Mouse (Mus musculus) thymus, postnatal 4 days (tissue): ENCODE results near the gene Cbwd1.

Source experiments
- DNase-seq: peaks from one replicate; pipeline ENCODE4 v3.0.0; 2021

Cbwd1 gene

DNA sequence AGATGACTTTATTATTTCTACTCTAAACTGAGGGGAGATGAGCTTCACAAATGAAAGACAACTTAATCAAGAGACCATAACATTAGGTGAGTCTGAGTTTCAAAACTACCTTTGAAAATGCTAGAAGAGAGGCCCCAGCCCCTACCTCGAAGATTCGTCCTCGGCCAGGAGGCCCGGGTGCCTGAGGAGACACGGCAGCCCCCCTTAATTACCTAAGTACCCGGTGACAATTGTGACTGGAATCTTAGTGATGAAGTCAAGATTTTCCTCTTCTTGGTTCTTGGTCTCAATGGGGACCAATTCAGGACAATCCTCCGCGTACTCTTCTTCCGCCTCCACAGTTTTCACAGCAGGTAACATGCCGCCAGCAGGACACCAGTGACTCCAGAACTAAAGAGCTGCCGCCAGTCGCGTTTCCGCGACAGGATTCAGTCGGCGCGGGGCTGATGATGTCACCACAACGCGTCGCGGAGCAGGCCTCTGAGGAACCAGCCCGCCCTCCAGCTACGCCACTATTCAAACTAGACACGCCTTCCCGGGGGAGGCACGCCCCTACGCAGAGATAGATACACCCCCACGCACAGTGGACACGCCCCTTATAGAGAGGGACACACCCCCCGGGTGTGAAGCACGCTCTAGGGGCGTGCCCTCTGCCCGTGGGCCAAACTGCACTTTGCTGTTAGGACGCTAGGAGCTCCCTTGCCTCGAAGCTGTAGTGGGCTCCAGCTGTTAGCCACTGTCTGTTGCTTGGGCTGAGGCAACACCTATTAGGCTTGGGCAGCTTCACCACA is at the start of gene Cbwd1:
Gene Cbwd1, minus strand, starts transcription at position 439 of the 791 bp plus-strand sequence.
- peak; percentile 99 for DNase-seq

- no peak for DNase-seq
These were observed 47.1 kb upstream of the Cbwd1 start for GRCm38 (mm10) chr19:25008509-25008908.

GRCm38 (mm10) chr19:25006686-25007085 is 45.3 kb upstream of the Cbwd1 start:
- DNase-seq = no peak

DNA sequence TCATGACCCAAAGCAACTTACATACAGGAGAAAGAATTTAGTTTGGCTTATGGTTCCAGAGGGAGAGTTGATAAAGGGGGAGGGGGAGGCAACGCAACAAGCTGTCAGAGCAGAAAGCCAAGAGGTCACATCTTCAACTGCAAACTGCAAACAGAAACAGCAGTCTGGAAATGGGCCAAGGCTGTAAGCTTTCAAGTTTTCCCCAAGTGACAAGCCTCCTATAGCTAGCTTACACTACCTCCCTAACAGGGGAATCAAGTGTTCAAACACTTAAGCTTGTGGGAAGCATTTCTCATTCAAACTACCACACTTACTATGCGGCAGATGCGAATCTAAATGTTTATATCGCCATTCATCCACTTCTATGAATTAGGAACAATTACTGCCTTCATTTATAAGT is 42.4 kb upstream of the Cbwd1 start:
- no peak for DNase-seq

DNA sequence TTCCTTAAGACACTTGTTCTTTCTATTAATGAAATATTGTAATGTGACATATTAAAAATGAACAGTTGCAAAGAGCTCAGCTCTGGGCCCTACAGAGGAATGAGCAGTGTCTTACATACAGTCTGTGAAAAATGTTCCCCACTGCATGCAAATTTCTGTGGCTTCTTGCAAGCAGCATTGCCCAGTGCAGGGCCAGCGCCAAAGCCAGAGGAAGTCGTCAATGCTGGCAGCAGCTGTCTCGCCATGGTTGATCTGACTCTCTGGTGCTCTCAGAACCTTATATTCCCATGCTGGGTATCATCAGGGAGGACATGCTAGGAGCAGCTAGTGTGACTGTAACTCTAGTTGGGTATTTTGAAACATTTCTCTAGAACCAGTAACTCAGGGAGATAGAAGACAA is 41.4 kb upstream of the Cbwd1 start:
- DNase-seq = no peak

- DNase-seq = no peak
These were observed 40.6 kb upstream of the Cbwd1 start for GRCm38 (mm10) chr19:25002032-25002431.

DNA sequence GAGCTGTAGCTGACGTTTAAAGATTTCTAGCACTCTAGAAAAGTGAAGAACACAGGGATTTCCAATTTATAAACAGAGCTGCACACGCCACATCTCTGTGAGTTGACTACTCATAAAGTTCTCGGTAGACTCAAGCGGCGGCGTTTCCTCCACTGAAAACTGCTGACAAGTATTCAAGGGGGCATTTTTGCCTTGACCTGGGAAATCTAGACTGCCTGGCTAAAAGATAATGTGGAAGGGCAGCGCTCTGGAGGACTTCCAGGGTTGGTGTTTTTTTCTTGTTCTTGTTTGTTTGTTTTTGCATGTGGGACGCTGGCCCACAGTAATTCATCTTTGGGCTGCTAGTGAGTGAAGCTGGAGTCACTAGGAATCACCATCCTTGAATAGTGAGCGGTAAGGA is 38.7 kb upstream of the Cbwd1 start:
- peak; percentile 54 for DNase-seq

- peak; percentile 85 for DNase-seq
These were observed 37.9 kb upstream of the Cbwd1 start, which contains the start of gene Dock8 for GRCm38 (mm10) chr19:24999201-24999886. Dock8 (plus strand) TSS chr19:24999534.

- DNase-seq = no peak
These were observed 37.2 kb upstream of the Cbwd1 start for GRCm38 (mm10) chr19:24998561-24998960.

DNA sequence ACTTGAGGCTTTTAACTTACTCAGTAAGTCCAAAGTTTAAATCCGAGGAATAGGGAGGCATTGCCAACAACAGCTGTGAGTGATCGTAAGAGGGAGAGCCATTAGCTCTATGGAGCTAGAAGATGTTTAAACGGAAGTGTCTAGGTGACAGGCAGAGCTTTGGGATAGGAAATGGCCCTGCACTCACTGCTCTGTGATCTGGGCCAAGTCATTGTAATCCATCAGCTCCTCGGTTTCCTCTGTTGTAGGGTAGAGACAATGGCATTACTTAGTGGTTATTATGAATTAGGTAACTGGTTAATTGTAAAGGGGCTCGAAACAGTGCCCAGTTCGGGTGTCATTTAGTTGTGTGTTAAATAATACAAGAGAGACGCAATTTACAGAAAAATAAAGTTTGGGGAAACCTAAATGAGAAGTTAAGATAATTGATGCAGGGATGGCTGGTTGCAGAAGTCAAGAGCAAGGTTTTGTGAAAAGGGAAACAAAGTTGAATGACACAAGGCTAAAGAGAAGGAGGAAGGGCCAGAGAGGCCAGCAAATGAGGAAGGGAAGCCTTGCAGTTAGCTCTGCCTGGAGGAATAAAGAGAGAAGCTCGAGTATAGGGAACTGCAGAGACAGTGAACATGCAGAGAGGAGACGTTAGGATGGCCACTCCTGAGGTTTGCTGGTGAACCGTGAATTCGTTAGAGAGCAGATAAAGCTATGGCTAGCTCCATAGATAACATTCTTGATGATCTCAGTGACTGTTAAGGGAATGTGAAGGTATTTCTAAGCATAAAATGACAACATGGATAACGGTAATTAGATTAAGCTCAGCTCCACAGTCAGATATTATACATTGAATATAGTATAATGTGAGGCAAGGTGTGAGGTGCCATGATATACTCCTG is 35.6 kb upstream of the Cbwd1 start:
- DNase-seq = no peak

DNA sequence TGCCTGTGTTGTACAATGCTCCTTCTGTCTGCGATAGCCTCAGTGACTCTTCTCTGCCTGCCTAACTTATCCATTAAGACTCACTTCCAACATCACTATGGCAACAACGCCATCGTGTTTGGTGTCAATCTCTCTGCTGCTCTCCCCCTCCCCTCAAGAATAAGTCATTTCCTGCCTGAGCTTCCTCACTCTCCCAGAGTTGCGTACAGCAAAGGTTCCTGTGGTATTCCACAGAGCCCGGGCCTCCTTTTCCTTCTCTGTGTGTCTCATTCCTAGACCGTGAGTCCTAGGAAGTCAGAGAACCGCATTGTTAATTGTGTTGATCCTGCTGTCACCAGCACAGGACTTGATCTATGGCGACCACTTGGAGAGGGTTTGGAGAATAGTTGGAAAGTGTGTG is 33.5 kb upstream of the Cbwd1 start:
- no peak for DNase-seq

- DNase-seq = peak; percentile 49
These were observed 32.1 kb upstream of the Cbwd1 start for GRCm38 (mm10) chr19:24993526-24993925.

GRCm38 (mm10) chr19:24990138-24990822 is 28.9 kb upstream of the Cbwd1 start:
- peak; percentile 51 for DNase-seq

GRCm38 (mm10) chr19:24988831-24989230 is 27.4 kb upstream of the Cbwd1 start:
- no peak for DNase-seq

GRCm38 (mm10) chr19:24987355-24987754 is 25.9 kb upstream of the Cbwd1 start:
- DNase-seq = no peak

GRCm38 (mm10) chr19:24985045-24985444 is 23.6 kb upstream of the Cbwd1 start:
- no peak for DNase-seq

DNA sequence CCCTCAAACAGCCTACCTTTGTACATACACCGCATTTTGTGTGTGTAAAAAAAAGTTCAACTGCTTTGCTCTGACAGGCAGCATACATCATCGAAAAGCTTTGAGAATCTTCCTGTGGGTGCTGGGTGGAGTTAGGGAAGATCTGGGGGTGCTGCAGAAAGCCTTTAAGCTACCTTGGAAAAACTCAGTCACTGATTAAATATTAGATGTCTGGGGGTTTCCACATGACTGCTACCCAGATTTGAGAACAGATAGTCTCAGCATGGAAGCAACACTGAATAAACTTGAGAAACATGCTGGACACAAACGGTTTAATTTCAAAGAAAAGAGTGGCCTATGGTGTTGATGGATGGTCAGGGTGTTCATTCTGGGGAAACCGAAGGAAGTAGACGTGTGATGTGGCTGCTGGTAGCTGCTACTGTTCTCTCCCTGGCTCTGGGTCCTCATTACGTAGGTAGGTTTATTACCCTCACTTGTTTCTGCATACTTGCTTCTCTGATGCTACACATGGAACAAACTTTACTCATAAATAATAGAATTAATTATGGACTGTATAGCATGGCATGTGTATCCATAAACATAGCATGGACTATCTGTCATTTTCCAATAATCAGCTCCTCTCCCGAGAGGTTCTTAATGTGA is 22.6 kb upstream of the Cbwd1 start:
- DNase-seq = no peak

GRCm38 (mm10) chr19:24983050-24983449 is 21.6 kb upstream of the Cbwd1 start:
- DNase-seq = no peak

DNA sequence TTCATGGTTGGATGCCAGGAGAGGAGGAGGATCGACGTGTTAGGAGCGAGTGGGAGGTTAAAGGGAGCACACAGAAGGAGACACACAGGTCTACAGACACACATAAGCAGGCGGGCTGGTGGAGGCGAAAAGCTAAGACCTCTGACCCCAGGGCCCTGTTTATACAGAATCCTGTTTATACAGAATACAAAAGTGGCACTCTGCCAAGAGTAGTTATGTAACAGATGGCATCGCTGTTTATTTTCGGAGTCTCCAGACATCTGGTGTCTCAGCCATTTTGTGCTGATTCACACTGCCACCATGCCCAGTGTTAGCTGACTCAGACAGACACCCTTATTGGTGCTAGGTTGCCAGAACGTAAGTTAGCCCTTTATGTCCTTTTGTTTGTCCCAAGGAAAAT is 19.9 kb upstream of the Cbwd1 start:
- DNase-seq = no peak

DNA sequence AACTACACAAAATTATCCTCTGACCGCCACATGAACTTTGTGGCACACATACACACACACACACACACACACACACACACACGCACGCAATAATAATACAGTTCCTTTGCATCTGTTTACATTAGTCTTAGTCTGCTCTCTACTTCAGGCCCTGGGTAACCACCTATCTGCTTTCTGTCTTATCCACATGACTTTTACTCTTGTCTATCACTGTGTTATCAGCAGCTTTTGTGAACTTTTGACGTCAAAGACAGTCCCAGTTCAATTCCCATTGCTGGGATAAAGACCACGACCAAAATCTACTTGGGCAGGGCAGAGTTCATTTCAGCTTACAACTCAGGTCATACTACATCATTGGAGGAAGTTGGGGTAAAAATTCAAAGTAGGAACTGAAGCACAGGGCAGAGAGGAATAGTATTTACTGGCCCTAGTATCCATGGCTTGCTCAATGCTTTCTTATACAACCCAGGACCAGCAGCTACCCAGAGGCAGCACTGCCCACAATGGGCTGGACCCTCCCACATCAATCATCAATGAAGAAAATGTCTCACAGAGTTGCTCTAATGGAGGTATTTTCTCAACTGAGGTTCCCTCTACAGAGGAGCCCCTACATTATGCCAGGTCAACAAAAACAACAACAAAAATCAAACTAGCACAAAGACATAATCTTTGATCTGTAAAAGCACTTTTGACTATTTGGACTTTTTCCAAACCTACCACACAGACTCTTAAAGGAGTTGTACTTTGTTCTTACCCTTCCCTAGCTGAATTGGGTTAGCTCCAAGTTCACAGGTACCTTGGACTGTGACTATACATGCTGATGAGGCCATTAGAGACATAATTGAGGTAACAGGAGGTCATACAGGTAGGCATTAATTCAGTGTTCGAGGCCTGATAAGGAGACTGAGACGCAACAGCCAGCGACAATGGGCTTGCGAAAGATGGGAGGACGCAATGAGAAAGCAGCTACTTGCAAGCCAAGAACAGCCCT is 17.7 kb upstream of the Cbwd1 start:
- DNase-seq = no peak

DNA sequence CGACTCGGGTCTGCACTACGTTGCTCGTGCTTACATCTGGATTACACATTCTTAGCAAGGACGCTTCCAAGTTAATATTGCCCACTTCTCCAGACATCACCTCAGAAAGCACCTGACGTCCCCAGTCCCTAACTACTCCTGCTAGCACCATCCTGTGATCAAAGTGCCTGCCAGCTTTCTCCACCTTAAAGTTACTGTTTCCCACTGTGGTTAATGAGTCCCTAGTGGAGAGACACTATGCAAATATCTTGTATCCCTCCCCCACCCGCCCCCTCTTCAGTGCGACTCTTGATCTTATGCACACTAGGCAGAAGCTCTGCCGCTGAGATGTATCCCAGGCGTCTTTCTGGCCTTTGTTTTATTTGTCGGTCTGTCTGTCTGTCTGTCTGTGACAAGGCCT is 16.6 kb upstream of the Cbwd1 start:
- DNase-seq = no peak
